Mouse (Mus musculus): ENCODE measurements at regions not wholly inside any gene's neighbourhood (a gene's known extent, or its start where the extent isn't known, plus 50 kb on each side); places are given as distances from the start of the nearest gene placed in this dataset.

GRCm38 (mm10) chr3:149625066-149625465, 634.7 kb upstream of the Adgrl2 start:
- no peak for DNase-seq

- DNase-seq = no peak
These were observed 633.6 kb upstream of the Adgrl2 start for GRCm38 (mm10) chr3:149623851-149624532.

GRCm38 (mm10) chr3:149603865-149604264, 613.5 kb upstream of the Adgrl2 start:
- no peak for DNase-seq

GRCm38 (mm10) chr3:149601276-149601675, 610.9 kb upstream of the Adgrl2 start:
- DNase-seq = no peak

- DNase-seq = no peak
These were observed 604.1 kb upstream of the Adgrl2 start for GRCm38 (mm10) chr3:149594470-149594869.

- DNase-seq = no peak
These were observed 595.4 kb upstream of the Adgrl2 start for GRCm38 (mm10) chr3:149585769-149586168.

GRCm38 (mm10) chr3:149581141-149581540, 590.8 kb upstream of the Adgrl2 start:
- no peak for DNase-seq

- no peak for DNase-seq
These were observed 585.3 kb upstream of the Adgrl2 start for GRCm38 (mm10) chr3:149575678-149576077.

- DNase-seq = no peak
These were observed 576.5 kb upstream of the Adgrl2 start for GRCm38 (mm10) chr3:149566853-149567252.

GRCm38 (mm10) chr3:149550231-149550951, 560.0 kb upstream of the Adgrl2 start:
- no peak for DNase-seq

- no peak for DNase-seq
These were observed 556.7 kb upstream of the Adgrl2 start for GRCm38 (mm10) chr3:149547045-149547444.

GRCm38 (mm10) chr3:149546256-149546655, 555.9 kb upstream of the Adgrl2 start:
- DNase-seq = no peak

- DNase-seq = no peak
These were observed 543.8 kb upstream of the Adgrl2 start for GRCm38 (mm10) chr3:149534183-149534582.

GRCm38 (mm10) chr3:149530026-149530607, 539.8 kb upstream of the Adgrl2 start:
- no peak for DNase-seq

- no peak for DNase-seq
These were observed 536.2 kb upstream of the Adgrl2 start for GRCm38 (mm10) chr3:149526509-149526908.

GRCm38 (mm10) chr3:149519575-149519929, 529.2 kb upstream of the Adgrl2 start:
- DNase-seq = no peak

GRCm38 (mm10) chr3:149518928-149519574, 528.7 kb upstream of the Adgrl2 start:
- no peak for DNase-seq

GRCm38 (mm10) chr3:149517537-149517936, 527.2 kb upstream of the Adgrl2 start:
- DNase-seq = no peak

GRCm38 (mm10) chr3:149509178-149509577, 518.8 kb upstream of the Adgrl2 start:
- DNase-seq = no peak

- no peak for DNase-seq
These were observed 518.3 kb upstream of the Adgrl2 start for GRCm38 (mm10) chr3:149508671-149509070.

GRCm38 (mm10) chr3:149505692-149506091, 515.3 kb upstream of the Adgrl2 start:
- DNase-seq = no peak

- DNase-seq = no peak
These were observed 513.6 kb upstream of the Adgrl2 start for GRCm38 (mm10) chr3:149503992-149504391.

GRCm38 (mm10) chr3:149500130-149500529, 509.8 kb upstream of the Adgrl2 start:
- DNase-seq = no peak
